Mouse (Mus musculus): Measurements from ENCODE around the gene Mroh2a. TPM values are rescaled to one million over a fixed set of nuclear protein-coding genes. Genes with fewer than 3 reads are reported as not detected.

Gene Mroh2a
- polyA plus RNA-seq, 1 experiment from 2014 or later = 1.0 TPM

- Histone ChIP-seq H3K9me3 (peaks cover 57% of the 10 kb centered on the region), H3K9ac (no peak overlapping the region), H3K4me3 (no peak overlapping the region), H3K36me3 (no peaks in the 10 kb centered on the region), H3K27me3 (no peaks in the 10 kb centered on the region), H3K27ac (no peak overlapping the region), H3K4me2 (replicated peaks) (no peak overlapping the region), H3K4me1 (no peaks in the 10 kb centered on the region)
- 0 out of 2 replicates have a peak, but pooled peaks have one; percentile 17 for ATAC-seq (ENCODE audit: low FRiP score, low read depth)
- 60% methylated on average over 8 of the region's 8 CpGs for WGBS
Measured at GRCm38 (mm10) chr1:88212341-88213045, 14.3 kb upstream of the Mroh2a start.

GRCm38 (mm10) chr1:88213061-88213460, 13.7 kb upstream of the Mroh2a start:
- Histone ChIP-seq H3K27ac (no peak overlapping the region), H3K4me2 (replicated peaks) (no peak overlapping the region), H3K4me1 (no peaks in the 10 kb centered on the region), H3K27me3 (no peaks in the 10 kb centered on the region), H3K9me3 (peaks cover 60% of the 10 kb centered on the region), H3K9ac (no peak overlapping the region), H3K4me3 (no peak overlapping the region), H3K36me3 (no peaks in the 10 kb centered on the region)
- ATAC-seq (ENCODE audit: low FRiP score, low read depth) = no peak
- 77% methylated on average over 1 of the region's 1 CpGs for WGBS

GRCm38 (mm10) chr1:88213766-88214461, 12.9 kb upstream of the Mroh2a start:
- Histone ChIP-seq H3K4me1 (no peaks in the 10 kb centered on the region), H3K9ac (no peak overlapping the region), H3K9me3 (peaks cover 60% of the 10 kb centered on the region), H3K36me3 (no peaks in the 10 kb centered on the region), H3K4me2 (replicated peaks) (no peak overlapping the region), H3K4me3 (no peak overlapping the region), H3K27ac (no peak overlapping the region), H3K27me3 (no peaks in the 10 kb centered on the region)
- ATAC-seq (ENCODE audit: low FRiP score, low read depth) = no peak
- WGBS = 74% methylated on average over 2 of the region's 2 CpGs

- Histone ChIP-seq H3K9me3 (peaks cover 60% of the 10 kb centered on the region), H3K4me2 (replicated peaks) (no peak overlapping the region), H3K27ac (no peak overlapping the region), H3K27me3 (no peaks in the 10 kb centered on the region), H3K4me3 (no peak overlapping the region), H3K36me3 (no peaks in the 10 kb centered on the region), H3K4me1 (no peaks in the 10 kb centered on the region), H3K9ac (no peak overlapping the region)
- 76% methylated on average over 2 of the region's 2 CpGs for WGBS
- no peak for ATAC-seq (ENCODE audit: low FRiP score, low read depth)
Measured at GRCm38 (mm10) chr1:88214462-88214952, 12.3 kb upstream of the Mroh2a start.

GRCm38 (mm10) chr1:88215466-88216380, 11.1 kb upstream of the Mroh2a start:
- Histone ChIP-seq H3K4me3 (no peak overlapping the region), H3K27ac (no peak overlapping the region), H3K4me2 (replicated peaks) (no peak overlapping the region), H3K27me3 (no peaks in the 10 kb centered on the region), H3K36me3 (no peaks in the 10 kb centered on the region), H3K4me1 (no peaks in the 10 kb centered on the region), H3K9ac (no peak overlapping the region), H3K9me3 (peaks cover 60% of the 10 kb centered on the region)
- ATAC-seq (ENCODE audit: low FRiP score, low read depth) = no peak
- 72% methylated on average over 10 of the region's 10 CpGs for WGBS

- peaks cover 56% of the 10 kb centered on the region for H3K9me3 ChIP-seq
- WGBS = 58% methylated on average over 2 of the region's 2 CpGs
- H3K27me3 ChIP-seq = no peaks in the 10 kb centered on the region
- H3K4me1 ChIP-seq = no peaks in the 10 kb centered on the region
- ATAC-seq (ENCODE audit: low FRiP score, low read depth) = no peak
- no peak overlapping the region for H3K9ac ChIP-seq
- H3K4me2 ChIP-seq (replicated peaks) = no peak overlapping the region
- H3K27ac ChIP-seq = no peak overlapping the region
- H3K4me3 ChIP-seq = no peak overlapping the region
- no peaks in the 10 kb centered on the region for H3K36me3 ChIP-seq
Measured at GRCm38 (mm10) chr1:88216551-88216950, 10.2 kb upstream of the Mroh2a start.

GRCm38 (mm10) chr1:88217144-88217543, 9.6 kb upstream of the Mroh2a start:
- Histone ChIP-seq H3K27me3 (no peaks in the 10 kb centered on the region), H3K27ac (no peak overlapping the region), H3K4me1 (no peaks in the 10 kb centered on the region), H3K4me3 (no peak overlapping the region), H3K9me3 (peaks cover 52% of the 10 kb centered on the region), H3K9ac (no peak overlapping the region), H3K36me3 (no peaks in the 10 kb centered on the region), H3K4me2 (replicated peaks) (no peak overlapping the region)
- ATAC-seq (ENCODE audit: low FRiP score, low read depth) = no peak
- WGBS = 58% methylated on average over 2 of the region's 2 CpGs

- 41% methylated on average over 3 of the region's 3 CpGs for WGBS
- ATAC-seq (ENCODE audit: low FRiP score, low read depth) = no peak
- H3K36me3 ChIP-seq = no peaks in the 10 kb centered on the region
- no peaks in the 10 kb centered on the region for H3K27me3 ChIP-seq
- H3K27ac ChIP-seq = no peak overlapping the region
- peaks cover 49% of the 10 kb centered on the region for H3K9me3 ChIP-seq
- H3K9ac ChIP-seq = no peak overlapping the region
- no peaks in the 10 kb centered on the region for H3K4me1 ChIP-seq
- no peak overlapping the region for H3K4me3 ChIP-seq
- no peak overlapping the region for H3K4me2 ChIP-seq (replicated peaks)
Measured at GRCm38 (mm10) chr1:88217576-88217975, 9.2 kb upstream of the Mroh2a start.

- Histone ChIP-seq H3K27me3 (no peaks in the 10 kb centered on the region), H3K36me3 (no peaks in the 10 kb centered on the region), H3K9me3 (peaks cover 45% of the 10 kb centered on the region), H3K4me3 (no peak overlapping the region), H3K4me2 (replicated peaks) (no peak overlapping the region), H3K27ac (no peak overlapping the region), H3K4me1 (no peaks in the 10 kb centered on the region), H3K9ac (no peak overlapping the region)
- ATAC-seq (ENCODE audit: low FRiP score, low read depth) = no peak
- WGBS = 75% methylated on average over 9 of the region's 9 CpGs
Measured at GRCm38 (mm10) chr1:88218051-88218450, 8.7 kb upstream of the Mroh2a start.

- no peak for ATAC-seq (ENCODE audit: low FRiP score, low read depth)
- Histone ChIP-seq H3K4me3 (no peak overlapping the region), H3K4me1 (no peaks in the 10 kb centered on the region), H3K27me3 (no peaks in the 10 kb centered on the region), H3K9ac (no peak overlapping the region), H3K27ac (no peak overlapping the region), H3K4me2 (replicated peaks) (no peak overlapping the region), H3K9me3 (peaks cover 39% of the 10 kb centered on the region), H3K36me3 (no peaks in the 10 kb centered on the region)
- 50% methylated on average over 4 of the region's 4 CpGs for WGBS
Measured at GRCm38 (mm10) chr1:88218591-88218990, 8.2 kb upstream of the Mroh2a start.

GRCm38 (mm10) chr1:88219054-88219453, 7.7 kb upstream of the Mroh2a start:
- no peak overlapping the region for H3K9ac ChIP-seq
- H3K4me1 ChIP-seq = no peaks in the 10 kb centered on the region
- 21% methylated on average over 1 of the region's 1 CpGs for WGBS
- no peak overlapping the region for H3K4me2 ChIP-seq (replicated peaks)
- no peak overlapping the region for H3K4me3 ChIP-seq
- no peaks in the 10 kb centered on the region for H3K36me3 ChIP-seq
- no peaks in the 10 kb centered on the region for H3K27me3 ChIP-seq
- H3K27ac ChIP-seq = no peak overlapping the region
- no peak for ATAC-seq (ENCODE audit: low FRiP score, low read depth)
- peaks cover 35% of the 10 kb centered on the region for H3K9me3 ChIP-seq

GRCm38 (mm10) chr1:88220336-88220735, 6.5 kb upstream of the Mroh2a start:
- no peak for ATAC-seq (ENCODE audit: low FRiP score, low read depth)
- Histone ChIP-seq H3K4me2 (replicated peaks) (no peak overlapping the region), H3K9ac (no peak overlapping the region), H3K36me3 (no peaks in the 10 kb centered on the region), H3K4me3 (no peak overlapping the region), H3K27ac (no peak overlapping the region), H3K9me3 (peaks cover 26% of the 10 kb centered on the region), H3K4me1 (no peaks in the 10 kb centered on the region), H3K27me3 (no peaks in the 10 kb centered on the region)
